Mouse (Mus musculus): ENCODE measurements around the gene Sertad2.

- TF ChIP-seq CTCF (IDR thresholded peaks at IDR 0.05) (no peak), POLR2A (IDR thresholded peaks at IDR 0.05; ENCODE audit: insufficient read depth, low read depth, low read length) (no peak), EP300 (IDR thresholded peaks at IDR 0.05; ENCODE audit: insufficient read depth, low read depth, low read length) (no peak)
Measured at GRCm38 (mm10) chr11:20639918-20640447, 96.9 kb downstream of the Sertad2 start.
